Mouse (Mus musculus) 416B (cell line): ENCODE measurements around the gene Ank3.

Experiments
- DNase-seq: peaks from one replicate; pipeline ENCODE4 v3.0.0; 2011; ENCODE audit warnings: low read depth

Gene Ank3

DNA sequence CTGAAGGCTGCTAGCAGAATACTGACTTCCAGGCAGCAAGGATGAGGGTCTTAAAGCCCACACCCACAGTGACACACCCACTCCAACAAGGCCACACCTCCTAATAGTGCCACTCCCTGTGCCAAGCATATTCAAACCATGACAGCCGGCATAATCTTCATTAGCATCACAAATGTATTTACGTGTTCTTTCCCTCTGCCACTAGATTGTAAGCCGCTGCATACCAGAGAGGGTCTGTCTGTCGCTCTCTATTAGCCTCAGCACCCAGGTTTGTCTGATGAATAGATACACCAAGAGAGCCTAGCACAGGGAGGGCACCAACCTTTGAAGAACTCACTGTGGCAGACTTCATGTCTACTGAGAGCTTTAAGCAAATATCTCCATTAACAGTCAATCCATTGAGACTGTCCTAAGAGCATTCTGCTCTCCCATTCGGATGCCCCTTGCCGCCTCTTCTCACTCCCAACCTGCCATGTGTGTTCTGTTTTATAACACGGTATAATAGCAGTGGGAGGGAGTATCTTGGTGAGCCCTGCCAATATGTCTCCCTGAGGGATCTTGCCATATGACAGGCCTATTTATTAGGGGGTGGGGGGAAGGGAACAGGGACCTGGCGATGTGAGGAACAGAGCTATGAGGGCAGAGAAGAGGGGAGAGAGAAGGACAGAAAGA, 668.1 kb downstream of the Ank3 start:
- DNase-seq, result no peak

GRCm38 (mm10) chr10:70067169-70068115, 668.9 kb downstream of the Ank3 start:
- no peak for DNase-seq

- no peak for DNase-seq
These were observed 670.7 kb downstream of the Ank3 start for GRCm38 (mm10) chr10:70069321-70069720.

GRCm38 (mm10) chr10:70071334-70071733, 672.8 kb downstream of the Ank3 start:
- no peak for DNase-seq
